Mouse (Mus musculus) cerebellum, adult 2 months (tissue): ENCODE results near the gene Myt1l. TPM values are rescaled to one million over a fixed set of nuclear protein-coding genes. Genes with fewer than 3 reads are reported as not detected.

Experiments used
- DNase-seq, 2 experiments: peaks; one replicate each; pipeline ENCODE4 v3.0.0; 2021
- H3K27ac ChIP-seq: fragments of 200-500 bp; 2 replicates; pipeline ENCODE4 v1.5.1; 2012; ENCODE audit warnings: low read length, control low read depth, inconsistent platforms; ENCODE audit not compliant: insufficient read depth
- H3K27me3 ChIP-seq: fragments of 200-500 bp; 2 replicates; pipeline ENCODE4 v1.6.1; 2012; ENCODE audit warnings: inconsistent platforms, mild to moderate bottlenecking, low read length, moderate library complexity; ENCODE audit not compliant: control insufficient read depth, insufficient read depth
- H3K4me1 ChIP-seq: fragments of 200-500 bp; 2 replicates; pipeline ENCODE4 v1.6.1; 2011; ENCODE audit warnings: low read length; ENCODE audit not compliant: control insufficient read depth, insufficient read depth
- H3K4me3 ChIP-seq: fragments of 200-500 bp; replicated peaks from 2 replicates; pipeline ENCODE3; 2011; ENCODE audit warnings: mild to moderate bottlenecking, low read depth, low read length, control low read depth; ENCODE audit not compliant: insufficient read depth
- CTCF ChIP-seq: fragments of 200-500 bp; IDR thresholded peaks from 2 replicates; pipeline ENCODE4 v1.5.1; 2011; ENCODE audit warnings: low read depth, mild to moderate bottlenecking, control low read depth, low read length, moderate library complexity, borderline replicate concordance; ENCODE audit not compliant: insufficient read depth
- POLR2A ChIP-seq: fragments of 200-500 bp; IDR thresholded peaks from 2 replicates; pipeline ENCODE4 v1.6.1; 2011; ENCODE audit warnings: low read length, control low read depth, borderline replicate concordance; ENCODE audit not compliant: insufficient read depth
- WGBS: fragments of 180-500 bp; shearing (Covaris S2); methylation state at CpG from one replicate; pipeline ENCODE4 v1.1.7; 2018; 5-methylcytosine and 5-hydroxymethylcytosine counted together
- polyA plus RNA-seq: library from polyadenylated mRNA; depleted of rRNA; stranded (reverse); fragments of >200 nt; gene quantifications from 2 replicates; pipeline ENCODE4 v1.2.3, GENCODE M21; 2012

The Myt1l gene
- polyA plus RNA-seq, 1 experiment, result 43.8 TPM

GRCm38 (mm10) chr12:29697526-29698500 lies 169.6 kb downstream of the Myt1l start:
- WGBS, result 76% methylated on average over 12 of the region's 12 CpGs
- DNase-seq, result peak; percentile 31 to 45

GRCm38 (mm10) chr12:29698541-29698940 lies 170.4 kb downstream of the Myt1l start:
- Histone ChIP-seq H3K4me3 (no peak overlapping the region), H3K27ac (no peak overlapping the region), H3K4me1 (peaks cover 48% of the 10 kb centered on the region), H3K27me3 (no peaks in the 10 kb centered on the region)
- WGBS, result 79% methylated on average over 3 of the region's 3 CpGs
- no peak for TF ChIP-seq CTCF
- no peak for TF ChIP-seq POLR2A
- DNase-seq, result no peak

More at GRCm38 (mm10) chr12:29697526-29698500, 169.6 kb downstream of the Myt1l start:
- H3K4me3 ChIP-seq, result no peak overlapping the region
- no peak for TF ChIP-seq POLR2A
- no peak for TF ChIP-seq CTCF
- H3K27me3 ChIP-seq, result no peaks in the 10 kb centered on the region
- H3K27ac ChIP-seq, result peak overlapping the region; percentile 34; the same call in 1 of the 2 replicates
- peaks cover 42% of the 10 kb centered on the region for H3K4me1 ChIP-seq

- no peak overlapping the region for H3K4me3 ChIP-seq
- H3K4me1 ChIP-seq, result peaks cover 48% of the 10 kb centered on the region
- H3K27me3 ChIP-seq, result no peaks in the 10 kb centered on the region
- TF ChIP-seq CTCF (no peak), POLR2A (no peak)
- no peak overlapping the region for H3K27ac ChIP-seq
- DNase-seq, result peak in 1 of 2 experiments; percentile 28
- WGBS, result 36% methylated on average over 10 of the region's 10 CpGs
Observed at GRCm38 (mm10) chr12:29698976-29699375, 170.8 kb downstream of the Myt1l start.

- H3K4me3 ChIP-seq, result no peak overlapping the region
- no peak for TF ChIP-seq POLR2A
- TF ChIP-seq CTCF, result no peak
- peaks cover 45% of the 10 kb centered on the region for H3K4me1 ChIP-seq
- no peak for DNase-seq
- H3K27me3 ChIP-seq, result no peaks in the 10 kb centered on the region
- 60% methylated on average over 10 of the region's 10 CpGs for WGBS
- H3K27ac ChIP-seq, result no peak overlapping the region
Observed at GRCm38 (mm10) chr12:29699386-29699785, 171.2 kb downstream of the Myt1l start.

DNA sequence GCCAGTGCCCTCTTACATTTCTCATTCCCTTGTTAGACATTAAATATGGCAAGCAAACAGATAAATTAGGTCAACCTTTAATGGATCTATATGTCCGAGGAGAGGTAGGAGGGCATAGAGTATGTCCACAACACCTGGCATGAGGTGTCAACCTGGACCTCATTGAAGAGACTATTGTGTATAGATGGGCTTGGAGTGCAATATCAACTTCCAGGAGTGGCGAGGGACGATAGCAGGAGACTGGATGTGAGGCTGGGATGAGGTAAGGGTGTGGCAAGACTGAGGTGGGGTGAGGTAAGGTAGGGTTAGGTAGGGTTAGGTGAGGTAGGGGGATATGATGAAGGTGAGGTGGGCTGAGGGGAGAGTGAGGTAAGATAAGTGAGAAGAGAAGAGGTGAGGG lies 171.8 kb downstream of the Myt1l start:
- Histone ChIP-seq H3K4me3 (no peak overlapping the region), H3K27ac (no peak overlapping the region), H3K4me1 (peaks cover 42% of the 10 kb centered on the region), H3K27me3 (no peaks in the 10 kb centered on the region)
- WGBS, result 92% methylated on average over 3 of the region's 3 CpGs
- no peak for DNase-seq
- TF ChIP-seq CTCF, result no peak
- no peak for TF ChIP-seq POLR2A

GRCm38 (mm10) chr12:29701076-29701475 lies 172.9 kb downstream of the Myt1l start:
- 79% methylated on average over 4 of the region's 4 CpGs for WGBS
- Histone ChIP-seq H3K4me3 (no peak overlapping the region), H3K4me1 (peaks cover 37% of the 10 kb centered on the region), H3K27ac (no peak overlapping the region), H3K27me3 (no peaks in the 10 kb centered on the region)
- DNase-seq, result no peak
- TF ChIP-seq CTCF (no peak), POLR2A (no peak)

DNA sequence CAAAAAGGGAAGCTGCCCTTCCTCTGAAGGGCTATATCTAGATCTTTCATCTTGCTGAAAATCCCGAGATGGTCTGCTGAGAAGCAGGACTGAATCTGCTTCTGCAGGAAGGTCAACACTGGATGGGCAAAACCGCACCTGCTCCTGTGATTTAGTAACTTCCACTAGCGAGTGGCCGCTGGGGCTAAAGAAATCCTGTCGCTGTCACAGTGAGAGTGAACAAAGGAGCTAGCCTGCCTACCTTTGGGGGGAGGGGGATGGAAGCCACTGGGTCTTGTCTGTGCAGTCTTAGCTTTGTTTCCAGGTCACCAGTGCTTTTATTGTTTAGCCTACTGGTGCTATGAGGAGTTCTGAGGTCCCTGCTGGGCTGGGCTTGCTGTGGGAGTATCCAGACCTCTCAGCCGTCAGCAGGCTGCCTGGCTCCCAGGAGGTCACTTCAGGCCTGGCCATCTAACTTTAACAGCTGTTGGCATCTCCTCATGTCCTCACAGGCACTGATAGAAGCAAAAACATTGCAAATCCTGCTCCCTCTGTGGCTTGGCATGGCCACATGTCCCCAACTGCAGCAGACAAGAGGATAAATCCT lies 173.6 kb downstream of the Myt1l start:
- WGBS, result 58% methylated on average over 6 of the region's 6 CpGs
- DNase-seq, result peak in 1 of 2 experiments; percentile 25
- TF ChIP-seq POLR2A (no peak), CTCF (no peak)
- no peaks in the 10 kb centered on the region for H3K27me3 ChIP-seq
- H3K4me1 ChIP-seq, result peaks cover 36% of the 10 kb centered on the region
- no peak overlapping the region for H3K4me3 ChIP-seq
- 0 out of 2 replicates have a peak overlapping the region, but pooled peaks have one; percentile 5 for H3K27ac ChIP-seq

DNA sequence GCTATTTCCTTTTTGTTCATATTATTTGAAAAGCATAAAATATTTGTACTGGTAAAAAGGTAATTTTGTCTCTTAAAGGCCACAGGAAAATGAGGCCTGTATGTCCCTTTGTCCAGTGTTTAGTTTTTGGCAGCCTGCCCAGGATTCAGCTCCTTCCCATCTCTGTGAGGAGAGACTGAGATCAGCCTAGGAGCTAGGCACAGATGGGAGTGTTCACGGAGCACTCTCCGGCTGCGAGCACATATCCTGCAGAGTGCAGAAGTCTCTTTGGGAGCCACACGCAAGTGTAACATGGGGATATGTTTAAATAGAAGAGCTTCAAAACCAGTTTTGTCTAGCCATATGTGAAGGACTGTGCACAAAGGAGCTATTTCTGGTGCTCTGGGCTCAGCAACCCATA lies 174.4 kb downstream of the Myt1l start:
- 4% methylated on average over 4 of the region's 4 CpGs for WGBS
- Histone ChIP-seq H3K4me3 (no peak overlapping the region), H3K27ac (no peak overlapping the region), H3K4me1 (peaks cover 33% of the 10 kb centered on the region), H3K27me3 (no peaks in the 10 kb centered on the region)
- DNase-seq, result peak; percentile 65 to 74
- TF ChIP-seq POLR2A (no peak), CTCF (no peak)
